Mouse (Mus musculus) kidney, adult 2 months (tissue): ENCODE measurements around the gene Msh3. TPM values are rescaled to one million over a fixed set of nuclear protein-coding genes. Genes with fewer than 3 reads are reported as not detected.
A peak's percentile ranks its signal among the peaks of the same experiment; 100 is the strongest.

Experiments
- DNase-seq: peaks from one replicate; pipeline ENCODE4 v3.0.0; 2021
- H3K27ac ChIP-seq: fragments of 200-500 bp; 2 replicates; pipeline ENCODE4 v1.5.1; 2012; ENCODE audit warnings: low read depth, low read length, control low read depth, inconsistent platforms; ENCODE audit not compliant: insufficient read depth
- H3K27me3 ChIP-seq: fragments of 200-500 bp; replicated peaks from 2 replicates; pipeline ENCODE4 v1.6.1; 2012; ENCODE audit warnings: mild to moderate bottlenecking, moderate library complexity, low read length, inconsistent platforms; ENCODE audit not compliant: control insufficient read depth, insufficient read depth
- H3K36me3 ChIP-seq: fragments of 200-500 bp; 2 replicates; pipeline ENCODE4 v1.6.1; 2012; ENCODE audit warnings: mild to moderate bottlenecking, moderate library complexity, low read length, inconsistent platforms; ENCODE audit not compliant: control insufficient read depth, insufficient read depth
- H3K4me1 ChIP-seq: fragments of 200-500 bp; 2 replicates; pipeline ENCODE4 v1.6.1; 2011; ENCODE audit warnings: low read length; ENCODE audit not compliant: control insufficient read depth, insufficient read depth
- H3K4me3 ChIP-seq: fragments of 200-500 bp; 2 replicates; pipeline ENCODE4 v1.5.1; 2011; ENCODE audit warnings: mild to moderate bottlenecking, low read depth, low read length, control low read depth; ENCODE audit not compliant: insufficient read depth
- CTCF ChIP-seq: fragments of 200-500 bp; conservative IDR thresholded peaks from 2 replicates; pipeline ENCODE4 v1.5.1; 2011; ENCODE audit warnings: low read depth, mild to moderate bottlenecking, control low read depth, low read length, moderate library complexity, mixed read lengths; ENCODE audit not compliant: insufficient read depth, insufficient read length
- POLR2A ChIP-seq: fragments of 200-500 bp; IDR thresholded peaks from one replicate; pipeline ENCODE4 v1.6.1; 2011; ENCODE audit warnings: low read depth, low read length, control low read depth
- WGBS: fragments of 180-500 bp; shearing (Covaris S2); methylation state at CpG from one replicate; pipeline ENCODE4 v1.1.7; 2018; 5-methylcytosine and 5-hydroxymethylcytosine counted together
- polyA plus RNA-seq: library from polyadenylated mRNA; depleted of rRNA; stranded (reverse); fragments of >200 nt; gene quantifications from 2 replicates; pipeline ENCODE4 v1.2.3, GENCODE M21; 2012

Gene Msh3
- polyA plus RNA-seq, 1 experiment, result 6.6 TPM

DNA sequence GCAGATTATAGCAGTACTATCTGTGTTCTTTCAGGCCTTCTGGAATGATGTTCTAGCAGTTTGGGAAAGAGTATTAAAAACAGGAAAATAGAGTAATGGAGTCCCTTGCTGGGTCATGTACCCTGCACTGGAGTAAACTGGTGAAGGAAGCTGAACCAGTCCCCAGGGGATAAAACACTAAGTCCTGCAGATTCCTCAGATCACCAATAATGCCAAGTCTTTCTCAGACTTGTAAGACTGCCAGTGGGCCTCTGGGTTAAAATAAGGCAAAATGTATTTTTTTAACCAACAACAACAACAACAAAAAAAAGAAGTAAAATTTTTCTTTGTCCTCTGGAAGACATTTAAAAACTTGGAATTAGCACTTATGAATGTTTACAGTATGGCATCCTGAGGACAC, 102.5 kb downstream of the Msh3 start:
- no peak for TF ChIP-seq CTCF
- TF ChIP-seq POLR2A, result no peak
- H3K4me1 ChIP-seq, result no peaks in the 10 kb centered on the region
- no peak overlapping the region for H3K27ac ChIP-seq
- H3K36me3 ChIP-seq, result peaks cover 2% of the 10 kb centered on the region; the same call in 1 of the 2 replicates
- no peak overlapping the region for H3K4me3 ChIP-seq
- no peaks in the 10 kb centered on the region for H3K27me3 ChIP-seq
- no peak for DNase-seq

DNA sequence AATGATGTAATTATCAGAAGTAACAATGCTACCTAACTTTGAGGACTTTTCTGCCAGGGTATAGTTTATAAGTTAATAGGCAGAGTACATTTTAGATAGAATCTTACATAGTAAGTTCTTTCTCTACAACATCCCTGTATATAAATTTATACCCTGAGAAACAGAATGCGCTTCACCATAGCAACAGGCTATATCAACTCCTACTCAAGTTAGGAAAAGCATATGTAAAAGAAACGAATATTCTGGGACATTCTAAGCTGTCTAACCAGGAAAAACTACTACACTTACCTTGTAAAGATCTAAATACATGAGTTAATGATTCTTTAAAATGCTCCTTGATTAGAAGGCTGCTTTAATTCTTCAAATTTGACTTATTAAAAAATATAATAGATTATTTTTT, 107.2 kb downstream of the Msh3 start:
- Histone ChIP-seq H3K4me1 (no peaks in the 10 kb centered on the region), H3K27me3 (no peaks in the 10 kb centered on the region), H3K27ac (no peak overlapping the region), H3K36me3 (0 out of 2 replicates have a peak, but pooled peaks cover 2% of the 10 kb centered on the region), H3K4me3 (no peak overlapping the region)
- TF ChIP-seq POLR2A, result no peak
- TF ChIP-seq CTCF, result no peak
- WGBS, result 90% methylated on average over 2 of the region's 2 CpGs
- DNase-seq, result no peak

DNA sequence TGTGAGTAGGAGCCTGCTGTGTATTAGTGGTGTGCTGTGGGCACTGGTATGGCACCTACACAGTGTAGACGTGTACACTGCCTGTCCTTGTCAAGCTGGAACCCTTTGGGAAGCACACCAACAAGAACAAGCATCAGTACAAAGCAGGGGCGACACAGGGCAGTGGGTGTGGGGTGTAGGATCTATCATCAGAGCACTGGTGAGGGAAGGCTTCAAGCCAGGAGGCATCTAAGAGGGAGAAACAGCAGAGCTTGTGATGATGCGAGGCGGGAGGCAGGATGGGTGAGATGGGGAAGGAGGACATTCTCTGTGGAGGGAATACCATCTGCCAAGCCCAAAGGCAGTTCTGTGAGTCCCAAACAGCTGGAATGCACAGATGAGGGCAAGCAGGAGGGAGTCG, 107.8 kb downstream of the Msh3 start:
- no peak for DNase-seq
- H3K27me3 ChIP-seq, result no peaks in the 10 kb centered on the region
- no peak for TF ChIP-seq POLR2A
- no peak for TF ChIP-seq CTCF
- H3K36me3 ChIP-seq, result 0 out of 2 replicates have a peak, but pooled peaks cover 2% of the 10 kb centered on the region
- no peaks in the 10 kb centered on the region for H3K4me1 ChIP-seq
- 95% methylated on average over 5 of the region's 5 CpGs for WGBS
- H3K4me3 ChIP-seq, result no peak overlapping the region
- H3K27ac ChIP-seq, result no peak overlapping the region

DNA sequence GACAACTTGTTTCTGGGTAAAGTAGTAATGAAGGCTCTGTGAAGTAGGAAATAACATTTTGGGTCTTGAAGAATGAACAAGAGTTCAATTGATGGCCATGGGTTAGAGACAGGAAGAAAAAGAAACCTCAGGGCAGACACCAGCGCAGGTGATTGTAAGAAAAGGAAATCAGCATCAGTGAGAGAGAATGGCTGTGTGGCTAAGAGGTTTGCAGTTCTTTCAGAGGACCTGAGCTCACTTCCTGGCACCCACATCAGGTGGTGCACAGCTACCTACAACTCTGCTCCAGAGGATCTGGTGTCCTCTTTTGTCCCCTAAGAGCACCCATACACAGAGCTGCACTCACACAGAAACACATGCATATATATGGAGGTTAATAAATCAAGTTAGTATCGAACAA, 110.1 kb downstream of the Msh3 start:
- H3K4me3 ChIP-seq, result no peak overlapping the region
- no peaks in the 10 kb centered on the region for H3K36me3 ChIP-seq
- 92% methylated on average over 2 of the region's 2 CpGs for WGBS
- DNase-seq, result no peak
- no peaks in the 10 kb centered on the region for H3K4me1 ChIP-seq
- H3K27ac ChIP-seq, result no peak overlapping the region
- H3K27me3 ChIP-seq, result no peaks in the 10 kb centered on the region
- no peak for TF ChIP-seq POLR2A
- TF ChIP-seq CTCF, result no peak

DNA sequence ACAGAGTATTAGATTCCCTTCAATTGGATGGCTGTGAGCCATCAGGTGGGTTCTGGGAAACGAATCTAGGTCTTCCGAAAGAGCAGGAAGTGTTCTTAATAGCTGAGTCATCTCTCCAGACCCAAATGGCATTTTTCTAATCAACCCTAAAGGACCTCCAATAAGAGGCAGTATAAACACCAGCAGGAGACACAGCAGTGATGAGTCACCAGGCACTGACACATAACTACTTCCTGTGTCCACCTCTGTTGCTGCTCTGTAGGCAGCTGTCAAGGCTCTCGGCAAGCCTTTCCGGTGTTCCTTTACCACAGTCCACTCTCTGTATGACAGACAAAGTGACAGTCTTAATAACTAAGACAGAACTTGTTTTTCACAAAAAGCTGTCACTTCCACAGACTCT, 113.4 kb downstream of the Msh3 start:
- H3K27ac ChIP-seq, result no peak overlapping the region
- H3K36me3 ChIP-seq, result no peaks in the 10 kb centered on the region
- no peaks in the 10 kb centered on the region for H3K4me1 ChIP-seq
- H3K27me3 ChIP-seq, result no peaks in the 10 kb centered on the region
- DNase-seq, result peak; percentile 17
- no peak overlapping the region for H3K4me3 ChIP-seq
- WGBS, result 54% methylated on average over 4 of the region's 4 CpGs
- no peak for TF ChIP-seq CTCF
- TF ChIP-seq POLR2A, result no peak

DNA sequence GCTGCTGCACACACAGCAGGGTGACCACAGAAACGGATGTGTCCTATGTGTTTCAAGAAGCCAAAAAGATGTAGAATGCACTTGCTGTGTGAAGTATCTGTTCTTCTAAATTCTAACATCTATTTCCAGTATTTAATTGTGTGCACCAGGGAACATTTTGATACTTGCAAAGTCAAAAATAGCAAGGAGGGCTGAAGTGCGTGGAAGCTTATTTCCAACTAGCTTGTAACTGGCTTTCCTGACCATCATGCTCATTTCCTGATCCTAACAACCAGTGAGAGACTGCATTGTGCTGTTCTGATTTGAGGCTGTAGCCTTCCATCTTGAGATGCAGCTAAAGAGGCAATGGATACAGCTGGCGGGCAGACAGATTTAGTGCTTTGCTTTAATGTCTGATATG, 116.9 kb downstream of the Msh3 start:
- Histone ChIP-seq H3K27ac (no peak overlapping the region), H3K4me3 (no peak overlapping the region), H3K36me3 (no peaks in the 10 kb centered on the region), H3K27me3 (no peaks in the 10 kb centered on the region), H3K4me1 (no peaks in the 10 kb centered on the region)
- 92% methylated on average over 3 of the region's 3 CpGs for WGBS
- no peak for DNase-seq
- TF ChIP-seq CTCF (no peak), POLR2A (no peak)

DNA sequence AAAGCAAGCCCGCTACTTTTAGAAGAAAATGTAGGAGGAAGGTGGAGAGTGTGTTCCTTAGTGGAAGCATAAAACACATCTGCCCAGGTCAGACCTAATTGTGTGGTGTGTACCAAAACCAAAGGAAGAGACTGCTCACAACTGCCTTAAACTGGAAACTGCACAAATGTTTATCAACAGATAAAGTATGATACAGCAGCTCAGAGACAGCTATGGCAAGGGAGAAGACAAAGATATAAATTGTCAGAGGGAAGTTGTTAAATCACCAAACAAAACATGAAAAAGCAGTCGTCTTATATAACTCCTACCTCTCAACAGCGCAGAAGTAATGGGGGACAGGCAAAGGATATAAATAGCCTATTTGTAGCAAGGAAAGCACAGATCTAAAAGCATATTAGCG, 117.8 kb downstream of the Msh3 start:
- 86% methylated on average over 4 of the region's 4 CpGs for WGBS

More for the DNA sequence above, 117.8 kb downstream of the Msh3 start:
- H3K27me3 ChIP-seq, result no peaks in the 10 kb centered on the region
- no peaks in the 10 kb centered on the region for H3K4me1 ChIP-seq
- H3K4me3 ChIP-seq, result no peak overlapping the region
- no peak for TF ChIP-seq POLR2A
- TF ChIP-seq CTCF, result no peak
- H3K27ac ChIP-seq, result no peak overlapping the region
- DNase-seq, result no peak
- H3K36me3 ChIP-seq, result no peaks in the 10 kb centered on the region
